Mouse (Mus musculus): ENCODE results near the gene Ints11. TPM values are rescaled to one million over a fixed set of nuclear protein-coding genes. Genes with fewer than 3 reads are reported as not detected.

The Ints11 gene
- total RNA-seq, 2 experiments from 2014 or later, result 7.8 to 10.0 TPM

GRCm38 (mm10) chr4:155846871-155847578, 22.3 kb upstream of the Ints11 start, which contains the start of gene Dvl1:
Dvl1 (plus strand) TSS chr4:155847402.
- ATAC-seq (replicated peaks; ENCODE audit: low FRiP score, poor library complexity, severe bottlenecking), result peak; percentile 81

DNA sequence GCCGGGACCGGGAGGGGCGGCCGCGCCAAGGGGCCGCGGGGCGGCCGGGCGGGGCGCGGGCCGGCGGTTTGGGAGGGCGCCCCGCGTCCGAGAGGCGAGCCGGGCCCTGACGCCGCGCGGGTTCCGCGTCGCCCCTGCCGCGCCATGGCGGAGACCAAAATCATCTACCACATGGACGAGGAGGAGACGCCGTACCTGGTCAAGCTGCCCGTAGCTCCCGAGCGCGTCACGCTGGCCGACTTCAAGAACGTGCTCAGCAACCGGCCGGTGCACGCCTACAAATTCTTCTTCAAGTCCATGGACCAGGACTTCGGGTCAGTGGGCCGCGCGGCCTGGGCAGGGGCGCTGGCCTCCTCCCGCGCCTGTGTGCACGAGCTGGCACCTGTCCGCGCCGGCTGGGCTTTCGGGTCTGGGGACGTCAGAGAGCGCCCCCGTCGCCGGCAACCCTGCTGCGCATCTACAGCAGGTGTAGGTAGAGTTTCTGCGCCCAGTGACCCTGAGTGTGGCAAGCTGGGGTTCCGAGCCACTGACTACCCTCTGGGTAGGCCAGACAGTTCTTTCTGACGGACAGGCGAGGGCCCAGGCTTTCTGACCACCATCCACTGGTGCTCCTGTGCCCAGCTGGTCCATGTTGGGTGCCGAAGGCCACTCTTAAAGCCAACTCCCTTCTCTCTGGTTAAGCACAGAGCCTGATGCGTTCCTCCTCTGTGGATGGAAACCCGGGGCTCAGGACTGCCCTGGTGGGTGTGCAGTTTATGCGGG, 21.6 kb upstream of the Ints11 start:
- ATAC-seq (replicated peaks; ENCODE audit: low FRiP score, poor library complexity, severe bottlenecking), result peak; percentile 25

DNA sequence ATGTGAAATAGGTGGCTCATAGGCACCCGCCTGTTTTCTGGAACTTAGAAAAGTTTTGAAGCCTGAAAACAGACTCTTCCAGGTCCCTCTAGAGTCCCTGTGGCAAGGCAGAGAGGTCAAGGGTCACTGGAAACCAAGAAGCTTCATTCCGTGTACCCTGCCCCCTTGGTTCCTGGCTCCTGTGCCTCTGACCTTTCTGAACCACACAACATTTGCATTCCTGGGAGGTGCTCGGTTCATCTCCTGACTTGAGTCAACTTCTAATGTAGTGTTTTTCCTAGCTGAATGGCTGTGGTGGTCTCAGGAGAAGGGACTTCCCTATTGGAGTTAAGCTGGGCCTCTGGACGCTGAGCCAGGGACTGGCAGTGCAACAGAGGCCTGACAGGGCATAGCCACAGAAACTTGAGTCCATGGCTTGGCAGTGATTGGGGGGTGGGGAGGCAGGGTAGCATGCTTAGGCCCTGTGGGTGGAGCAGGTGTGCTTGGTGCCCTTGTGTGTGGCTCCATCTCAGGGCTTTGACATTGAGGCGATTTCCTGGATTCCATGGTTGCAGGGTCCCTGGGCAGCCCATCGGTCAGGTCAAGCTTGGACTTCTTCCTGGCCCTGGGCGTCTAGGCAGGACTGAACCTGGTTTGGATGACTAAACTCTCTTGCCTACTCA, 20.8 kb upstream of the Ints11 start:
- ATAC-seq (replicated peaks; ENCODE audit: low FRiP score, poor library complexity, severe bottlenecking), result no peak

GRCm38 (mm10) chr4:155849391-155849790, 20.0 kb upstream of the Ints11 start:
- no peak for ATAC-seq (replicated peaks; ENCODE audit: low FRiP score, poor library complexity, severe bottlenecking)

GRCm38 (mm10) chr4:155849792-155850451, 19.4 kb upstream of the Ints11 start:
- no peak for ATAC-seq (replicated peaks; ENCODE audit: low FRiP score, poor library complexity, severe bottlenecking)

GRCm38 (mm10) chr4:155851368-155851767, 18.0 kb upstream of the Ints11 start:
- ATAC-seq (replicated peaks; ENCODE audit: low FRiP score, poor library complexity, severe bottlenecking), result no peak

DNA sequence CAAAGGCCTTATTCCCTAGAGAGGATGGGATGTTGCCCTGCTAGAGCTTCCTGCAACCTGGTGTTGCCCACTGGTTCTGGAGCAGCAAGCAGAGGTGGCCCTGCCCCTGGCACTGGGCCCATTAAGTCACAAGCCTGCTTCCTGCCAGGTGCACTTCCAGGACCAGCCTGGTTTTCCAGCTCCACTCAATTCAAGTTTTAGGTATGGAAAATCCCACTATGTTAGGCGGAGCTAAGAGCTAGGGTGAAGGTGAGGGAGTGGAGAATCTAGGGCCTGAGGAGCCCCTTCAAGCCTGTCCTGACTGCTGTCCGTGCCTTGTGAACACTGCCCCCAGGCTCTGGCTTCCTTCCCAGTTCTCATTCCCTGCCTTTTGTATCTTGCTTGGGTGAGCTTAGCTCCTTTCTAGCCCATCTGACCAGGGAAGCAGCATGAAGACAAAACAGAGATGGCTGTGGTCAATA, 17.4 kb upstream of the Ints11 start:
- ATAC-seq (replicated peaks; ENCODE audit: low FRiP score, poor library complexity, severe bottlenecking), result no peak

GRCm38 (mm10) chr4:155853421-155853820, 15.9 kb upstream of the Ints11 start:
- ATAC-seq (replicated peaks; ENCODE audit: low FRiP score, poor library complexity, severe bottlenecking), result no peak

GRCm38 (mm10) chr4:155854991-155855390, 14.4 kb upstream of the Ints11 start:
- ATAC-seq (replicated peaks; ENCODE audit: low FRiP score, poor library complexity, severe bottlenecking), result no peak

GRCm38 (mm10) chr4:155856071-155856470, 13.3 kb upstream of the Ints11 start:
- ATAC-seq (replicated peaks; ENCODE audit: low FRiP score, poor library complexity, severe bottlenecking), result no peak

GRCm38 (mm10) chr4:155856881-155857280, 12.5 kb upstream of the Ints11 start:
- ATAC-seq (replicated peaks; ENCODE audit: low FRiP score, poor library complexity, severe bottlenecking), result no peak

GRCm38 (mm10) chr4:155859318-155859717, 10.0 kb upstream of the Ints11 start:
- ATAC-seq (replicated peaks; ENCODE audit: low FRiP score, poor library complexity, severe bottlenecking), result no peak

GRCm38 (mm10) chr4:155861787-155862186, 7.6 kb upstream of the Ints11 start:
- ATAC-seq (replicated peaks; ENCODE audit: low FRiP score, poor library complexity, severe bottlenecking), result no peak

DNA sequence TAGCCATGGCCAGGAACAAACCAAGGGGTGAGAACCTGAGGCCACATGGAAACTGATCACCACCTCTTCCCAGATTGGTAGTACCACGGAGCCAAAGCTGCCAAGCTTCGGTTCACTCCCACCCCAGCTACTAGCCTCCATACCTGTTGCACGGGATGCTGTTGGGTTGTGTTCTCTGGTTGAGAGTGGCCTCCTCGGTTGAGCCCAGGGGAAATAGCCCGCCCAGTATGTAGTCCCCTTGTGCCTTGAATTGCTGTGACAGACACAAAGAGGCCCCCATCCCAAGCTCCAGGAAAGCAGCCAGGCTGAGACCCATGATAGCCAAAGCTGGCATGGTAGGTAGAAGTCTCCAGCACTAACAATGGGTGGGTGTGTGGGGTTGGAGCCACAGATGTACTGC, 6.3 kb upstream of the Ints11 start, which contains the start of gene Tas1r3:
Gene Tas1r3, minus strand, starts transcription at position 362 of the 400 bp plus-strand sequence.
- ATAC-seq (replicated peaks; ENCODE audit: low FRiP score, poor library complexity, severe bottlenecking), result no peak

DNA sequence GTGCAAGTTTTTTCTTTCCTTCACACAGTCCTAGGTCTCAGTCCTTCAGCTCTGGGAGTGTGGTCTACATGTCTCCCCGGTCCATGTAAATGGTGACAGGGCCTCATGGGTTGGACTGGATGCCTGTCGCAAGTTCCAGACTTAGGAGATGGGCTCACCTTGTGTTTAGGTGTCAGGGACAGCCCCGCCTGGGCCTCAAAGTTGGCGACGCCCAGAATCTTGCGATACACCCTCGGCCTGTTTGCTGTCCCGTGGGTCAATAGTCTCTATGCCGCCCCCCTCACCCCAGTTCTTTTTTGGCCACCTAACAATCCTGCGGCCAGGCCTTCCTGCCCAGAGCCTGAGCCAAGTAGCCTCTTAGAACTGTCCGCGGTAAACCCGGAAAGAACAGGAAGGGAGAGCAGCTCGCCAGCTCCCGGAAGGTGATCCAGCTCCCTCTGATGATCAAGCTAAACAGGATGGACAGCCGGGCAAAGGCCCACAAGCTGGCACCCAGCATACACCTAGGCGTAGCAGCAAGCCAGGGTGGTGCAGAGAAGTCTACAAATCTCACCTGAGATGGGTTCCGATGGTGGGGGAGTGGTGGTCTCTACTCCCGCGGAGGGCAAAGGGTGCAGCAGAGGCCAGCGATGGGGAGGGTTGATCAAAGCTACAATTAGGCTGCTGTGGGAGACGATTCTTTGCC, 590 bp upstream of the Ints11 start:
- peak; percentile 52 for ATAC-seq (replicated peaks; ENCODE audit: low FRiP score, poor library complexity, severe bottlenecking)

- ATAC-seq (replicated peaks; ENCODE audit: low FRiP score, poor library complexity, severe bottlenecking), result no peak
Observed at GRCm38 (mm10) chr4:155871404-155871803, 2.1 kb downstream of the Ints11 start.

GRCm38 (mm10) chr4:155883587-155883986, 14.2 kb downstream of the Ints11 start:
- no peak for ATAC-seq (replicated peaks; ENCODE audit: low FRiP score, poor library complexity, severe bottlenecking)

- ATAC-seq (replicated peaks; ENCODE audit: low FRiP score, poor library complexity, severe bottlenecking), result no peak
Observed at GRCm38 (mm10) chr4:155886330-155886729, 17.0 kb downstream of the Ints11 start.

- ATAC-seq (replicated peaks; ENCODE audit: low FRiP score, poor library complexity, severe bottlenecking), result no peak
Observed at GRCm38 (mm10) chr4:155887674-155888073, 18.3 kb downstream of the Ints11 start.
